Mouse (Mus musculus) erythroblast, adult 5-6 weeks (primary cell): ENCODE measurements around the gene A630095N17Rik. TPM values are rescaled to one million over a fixed set of nuclear protein-coding genes. Genes with fewer than 3 reads are reported as not detected.

Experiments used
- ATAC-seq: replicated peaks from 2 replicates; pipeline ENCODE4 v1.8.0; 2016; ENCODE audit warnings: moderate number of reproducible peaks, mild to moderate bottlenecking, moderate TSS enrichment, inconsistent platforms; ENCODE audit not compliant: poor library complexity, low FRiP score, severe bottlenecking
- total RNA-seq, 2 experiments: library from RNA; stranded (forward) in 1 of 2; stranded (reverse) in 1 of 2; fragments of 150-400 nt in 1 of 2; fragments of 200-764, 138-1000 nt in 1 of 2; gene quantifications; 2 replicates each; pipeline versions ENCODE4 v1.2.3 to v1.2.4; 2015 to 2017; ENCODE audit warnings: low replicate concordance in 2 of 2

A630095N17Rik gene
- total RNA-seq (2015; ENCODE audit: low replicate concordance) (not detected in 2 replicates), total RNA-seq (2017; ENCODE audit: low replicate concordance) (not detected in 2 replicates)

GRCm38 (mm10) chr1:75231664-75232152 is at the start of gene A630095N17Rik:
A630095N17Rik (minus strand) TSS chr1:75232102.
- no peak for ATAC-seq

- ATAC-seq: no peak
These were observed 46.3 kb upstream of the A630095N17Rik start, which contains the start of gene Resp18 for GRCm38 (mm10) chr1:75278228-75278627. Resp18 (minus strand) TSS chr1:75278415.

DNA sequence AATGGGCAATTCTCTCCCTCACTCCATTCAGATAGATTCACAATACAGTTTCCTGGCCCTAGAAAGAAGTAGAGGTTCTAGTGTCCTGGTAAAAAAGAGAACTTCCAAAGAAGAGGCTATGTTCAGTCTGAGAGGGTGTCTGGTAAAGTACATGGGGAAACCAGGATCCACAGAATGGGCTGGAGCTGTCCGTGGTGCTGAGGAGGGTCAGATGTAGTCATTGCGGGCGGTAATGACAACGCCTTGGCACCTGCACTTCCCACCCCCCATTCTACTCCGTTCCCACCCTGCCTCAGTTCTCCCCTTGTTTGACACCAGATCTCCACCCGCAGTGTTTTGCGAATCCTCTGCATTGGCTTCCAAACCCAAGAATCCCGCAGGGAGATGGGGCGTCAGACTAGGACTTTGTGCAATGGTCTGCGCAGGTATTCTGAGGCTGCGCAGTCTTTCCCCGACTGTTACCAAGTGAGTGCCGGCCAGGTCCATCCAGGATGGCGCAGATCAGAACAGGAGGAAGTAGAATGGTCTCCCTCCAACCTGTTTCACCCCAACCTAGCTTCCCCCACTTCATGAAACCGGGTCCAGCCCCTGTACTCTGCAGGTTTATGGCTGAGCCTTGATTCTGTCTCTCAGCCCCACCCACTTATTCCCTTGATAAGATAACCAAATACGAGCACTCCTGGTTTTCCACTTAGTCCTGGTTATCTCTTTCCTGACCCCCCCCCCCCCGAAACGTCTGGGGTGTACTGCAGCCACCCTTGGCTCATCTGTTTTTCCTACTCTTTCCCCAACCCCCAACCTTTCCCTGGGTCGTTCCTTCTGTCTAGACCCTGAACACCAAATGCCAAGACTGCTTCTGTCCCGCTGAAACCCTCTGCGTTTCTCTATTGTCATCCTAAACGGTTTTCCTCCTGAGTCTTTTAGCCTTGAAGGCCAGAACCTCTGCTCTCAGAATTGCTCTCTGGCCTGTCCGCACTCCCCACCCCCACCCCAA is 45.6 kb upstream of the A630095N17Rik start:
- no peak for ATAC-seq

GRCm38 (mm10) chr1:75264091-75264880 is 32.4 kb upstream of the A630095N17Rik start, which contains the start of gene Ptprn:
Ptprn (minus strand) TSS chr1:75264502.
- ATAC-seq: no peak

GRCm38 (mm10) chr1:75262969-75263951 is 31.4 kb upstream of the A630095N17Rik start:
- no peak for ATAC-seq

GRCm38 (mm10) chr1:75261278-75261677 is 29.4 kb upstream of the A630095N17Rik start:
- no peak for ATAC-seq

DNA sequence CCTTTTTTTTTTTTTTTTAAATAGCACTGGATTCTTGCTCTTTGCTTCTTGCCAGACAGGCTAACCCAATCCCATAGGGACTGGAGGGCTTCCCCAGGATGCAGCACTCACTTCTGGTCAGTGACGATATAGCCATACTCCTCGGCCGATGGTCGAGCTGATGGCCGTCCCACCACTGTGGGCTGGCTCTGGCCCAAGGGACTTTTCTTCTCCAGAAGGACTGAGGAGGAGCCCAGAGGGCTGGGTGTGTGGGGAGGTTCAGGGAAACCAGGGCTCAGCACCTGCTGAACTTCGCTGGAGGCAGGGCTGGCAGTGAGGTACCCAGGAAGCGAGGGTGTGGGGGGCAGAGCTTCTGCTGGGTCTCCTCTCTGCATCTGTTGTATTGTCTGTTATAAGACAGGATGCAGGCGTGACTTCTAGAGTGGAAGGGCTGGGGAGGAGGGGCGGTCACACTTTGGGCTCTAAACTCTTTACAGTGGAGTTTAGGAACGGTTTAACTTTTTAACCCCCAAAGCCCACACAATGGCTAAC is 23.7 kb upstream of the A630095N17Rik start:
- no peak for ATAC-seq

- ATAC-seq: no peak
These were observed 22.7 kb upstream of the A630095N17Rik start for GRCm38 (mm10) chr1:75254625-75255013.

- peak; percentile 60 for ATAC-seq
These were observed 22.1 kb upstream of the A630095N17Rik start for GRCm38 (mm10) chr1:75253849-75254624.

DNA sequence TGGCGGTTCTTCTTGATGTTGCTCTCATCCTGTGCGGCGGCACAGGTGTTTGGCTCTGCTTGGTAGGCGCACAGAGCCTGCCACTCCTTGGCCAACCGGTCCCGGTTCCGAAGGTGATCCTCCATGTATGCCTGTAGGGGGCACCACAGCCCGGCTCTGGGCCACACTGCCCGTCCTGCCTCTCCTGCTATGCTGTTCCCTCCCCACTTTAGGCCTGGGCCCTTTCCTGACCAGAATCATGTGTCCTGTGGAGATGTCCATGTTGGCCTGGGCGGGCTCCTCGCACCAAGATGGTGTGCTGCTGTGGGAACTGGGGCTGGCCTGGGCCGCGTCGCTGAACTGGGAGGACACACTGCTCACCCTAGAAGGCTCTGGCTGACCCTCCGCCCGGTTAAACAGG is 21.1 kb upstream of the A630095N17Rik start:
- ATAC-seq: no peak

GRCm38 (mm10) chr1:75252308-75252707 is 20.4 kb upstream of the A630095N17Rik start:
- no peak for ATAC-seq

GRCm38 (mm10) chr1:75251112-75251970 is 19.4 kb upstream of the A630095N17Rik start:
- ATAC-seq: peak; percentile 89

DNA sequence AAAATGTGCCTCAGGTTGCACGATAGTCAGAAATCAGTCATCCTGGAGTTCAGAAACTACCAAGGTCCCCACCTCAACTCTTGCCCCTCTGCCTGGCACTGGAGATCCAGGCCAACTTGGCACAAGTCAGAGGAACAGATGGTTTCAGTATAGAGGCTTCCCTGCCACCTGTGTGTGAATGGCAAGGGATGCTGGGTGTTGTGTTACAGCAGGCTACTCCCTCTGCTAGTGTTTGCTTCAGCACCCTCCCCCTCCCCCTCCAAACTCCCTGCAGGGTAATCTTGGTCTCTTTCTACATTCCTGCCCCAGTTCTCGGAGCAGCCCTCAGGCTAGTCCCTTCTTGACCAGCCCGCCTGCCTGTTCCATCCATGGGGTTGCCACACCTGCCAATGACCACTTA is 18.6 kb upstream of the A630095N17Rik start:
- ATAC-seq: no peak

DNA sequence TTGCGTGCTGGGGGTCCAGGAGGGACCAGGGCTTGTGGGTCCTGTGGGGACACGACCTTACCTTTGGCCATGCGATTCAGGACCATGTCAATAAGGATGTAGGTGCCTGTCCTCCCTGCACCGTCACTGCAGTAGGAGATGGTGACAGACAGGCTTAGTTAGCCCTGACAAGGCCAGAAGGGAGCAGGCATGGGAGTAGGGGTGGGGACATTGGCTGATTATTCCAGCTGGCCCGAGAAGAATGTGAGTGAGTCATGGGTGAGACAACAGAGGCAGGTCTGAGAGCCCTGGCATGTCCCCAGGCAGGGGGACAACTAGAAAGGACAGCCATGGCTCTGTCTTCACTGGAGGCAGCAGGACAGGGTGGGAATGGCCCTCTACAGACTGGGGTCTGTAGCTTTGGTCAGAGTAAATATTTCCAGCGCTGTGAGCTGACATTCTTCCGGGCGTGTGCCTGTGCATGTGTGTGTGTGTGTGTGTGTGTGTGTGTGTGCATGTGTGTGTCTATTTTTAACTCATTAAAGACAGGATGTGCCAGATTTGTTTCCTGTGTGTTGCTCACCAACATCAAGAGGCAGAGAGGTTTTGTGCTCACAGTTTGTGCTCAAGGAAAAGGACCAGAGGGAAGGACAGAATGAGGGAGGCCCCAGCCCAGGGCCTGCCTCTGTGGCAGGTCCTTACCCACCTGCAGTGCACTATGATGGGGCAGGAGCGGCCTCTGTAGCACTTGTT is 16.3 kb upstream of the A630095N17Rik start:
- no peak for ATAC-seq

DNA sequence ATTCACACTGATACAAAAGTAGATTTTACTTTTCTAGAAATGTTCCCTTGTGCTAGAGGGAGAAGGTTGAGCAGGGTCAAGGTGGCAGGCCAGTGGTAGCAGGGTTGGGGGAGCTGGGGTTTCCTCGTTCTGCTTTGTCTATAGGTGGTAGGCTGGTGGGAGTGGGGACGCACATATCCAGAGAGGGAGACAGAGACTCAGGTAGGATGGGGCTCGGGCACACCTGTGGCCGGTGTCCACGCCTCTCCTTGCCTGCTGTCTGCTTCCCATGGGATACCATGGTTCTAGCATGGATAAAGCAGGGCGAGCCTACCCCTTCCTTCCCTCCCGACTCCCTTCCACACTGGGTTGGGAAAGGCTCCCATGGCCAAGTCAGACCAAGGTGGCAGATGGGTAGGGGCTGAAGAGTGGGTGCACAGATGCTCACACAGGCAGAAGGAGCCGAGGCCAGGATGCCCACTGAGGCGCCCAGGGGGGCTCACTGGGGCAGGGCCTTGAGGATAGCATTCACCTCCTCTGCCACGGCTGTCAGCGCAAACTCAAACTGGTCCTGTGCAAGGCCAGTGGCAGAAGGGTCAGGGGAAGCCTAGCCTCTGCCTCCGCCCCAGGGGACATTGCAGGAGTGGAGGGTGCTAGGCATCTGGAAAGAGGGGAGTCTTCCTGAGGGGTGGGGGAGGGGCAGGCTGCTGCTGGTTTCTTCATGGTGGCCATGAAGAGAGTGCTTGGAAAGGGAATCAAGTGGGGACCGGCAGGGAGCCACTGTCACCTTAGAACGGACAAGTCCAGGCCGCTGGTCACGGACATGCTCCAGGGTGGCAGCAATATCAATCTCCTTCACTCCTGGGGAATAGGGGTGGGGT is 15.4 kb upstream of the A630095N17Rik start:
- ATAC-seq: no peak

GRCm38 (mm10) chr1:75244836-75245235 is 12.9 kb upstream of the A630095N17Rik start:
- ATAC-seq: no peak
